11 mouse cellular contexts compared by ENCODE assay signal in genomic region chr7:133669071-133669470, GRCm38 (mm10). TPM values are rescaled to one million over a fixed set of nuclear protein-coding genes. Genes with fewer than 3 reads are reported as not detected.
DNase-seq lines count a peak whose midpoint lies in the region; ATAC-seq and TF ChIP-seq lines count a peak whose summit lies in the region.
"Had no signal": no experiment of that assay in that cellular context is flagged by ENCODE, and none has a peak within 500 bp of the region (broad histone marks: within the 10 kb centered on the region; RNA-seq: fewer than 3 reads in every experiment).

No protein-coding gene starts in this region.

- TF ChIP-seq CTCF in gastrocnemius, adult 2 months (IDR thresholded peaks at IDR 0.05): peak; percentile 32
- TF ChIP-seq CTCF in lung, embryonic 14.5 days (IDR thresholded peaks at IDR 0.05; ENCODE audit: low read depth): peak; percentile 60
- TF ChIP-seq CTCF in CH12.LX (conservative IDR thresholded peaks at IDR 0.05 in 1 of 2, IDR thresholded peaks at IDR 0.05 in 1 of 2; ENCODE audit: low read depth in 2 of 2, low read length in 2 of 2): peak in 1 of 2 experiments; percentile 59; a peak in 2 of 4 replicates

- no peak for TF ChIP-seq POLR2A in CH12.LX (IDR thresholded peaks at IDR 0.05; ENCODE audit: low read depth, low read length)

- TF ChIP-seq RAD21 in CH12.LX (IDR thresholded peaks at IDR 0.05; ENCODE audit: low read depth, low read length): peak; percentile 5

- TF ChIP-seq EP300 in CH12.LX (IDR thresholded peaks at IDR 0.05; ENCODE audit: low read length): no peak

- H3K36me3 ChIP-seq in lung, embryonic 14.5 days (ENCODE audit: insufficient read depth): peaks cover 93% of the 10 kb centered on the region
- peaks cover 67 to 89% of the 10 kb centered on the region in 2 experiments for H3K36me3 ChIP-seq in CH12.LX (replicated peaks in 1 of 2; ENCODE audit: control insufficient read depth in 1 of 2, insufficient read depth in 1 of 2, low read length in 1 of 2)
- H3K36me3 ChIP-seq in embryonic facial prominence, embryonic 11.5 days (replicated peaks; ENCODE audit: control insufficient read depth, insufficient read depth, low read depth, low read length): peaks cover 5% of the 10 kb centered on the region

- no peak overlapping the region for H3K27ac ChIP-seq in gastrocnemius, adult 2 months
- H3K27ac ChIP-seq in lung, embryonic 14.5 days (ENCODE audit: low read depth): no peak overlapping the region
- H3K27ac ChIP-seq in CH12.LX (ENCODE audit: insufficient read depth, low read depth): no peak overlapping the region
- no peak overlapping the region for H3K27ac ChIP-seq in embryonic facial prominence, embryonic 11.5 days (replicated peaks; ENCODE audit: low read depth, low read length)
- H3K27ac ChIP-seq: heart, embryonic 13.5 days had no signal

- H3K4me2 ChIP-seq in lung, embryonic 14.5 days: no peak overlapping the region
- no peak overlapping the region for H3K4me2 ChIP-seq in CH12.LX (ENCODE audit: insufficient read depth, low read depth, poor library complexity, severe bottlenecking)
- H3K4me2 ChIP-seq in embryonic facial prominence, embryonic 11.5 days (ENCODE audit: low read depth, low read length): no peak overlapping the region
- H3K4me2 ChIP-seq: heart, embryonic 13.5 days had no signal

- ATAC-seq in lung, embryonic 14.5 days (ENCODE audit: insufficient read depth): no peak
- ATAC-seq in embryonic facial prominence, embryonic 11.5 days (replicated peaks; ENCODE audit: insufficient number of reproducible peaks, low FRiP score, low TSS enrichment, low read depth): no peak
- ATAC-seq in megakaryocyte, adult 5-6 weeks (ENCODE audit: poor library complexity, severe bottlenecking): no peak

- intact Hi-C loops in gastrocnemius, adult 2 months (cut with DNase I): no loop called here
- intact Hi-C loops in gastrocnemius, postnatal 36 days (cut with DNase I): no loop called here

- no peak for DNase-seq in gastrocnemius, adult 2 months
- DNase-seq in gastrocnemius, postnatal 36 days: no peak
- peak; percentile 18 for DNase-seq in lung, embryonic 14.5 days
- DNase-seq in lung, postnatal 14 days: no peak
- DNase-seq in CH12.LX (ENCODE audit: extremely low read depth): peak; percentile 24
- peak; percentile 13 for DNase-seq in embryonic facial prominence, embryonic 11.5 days (ENCODE audit: low spot score)
- DNase-seq in gastrocnemius, postnatal 4 days (ENCODE audit: low spot score in 2 of 2): no peak
- DNase-seq: cerebellum, adult 8-10 months had no signal

- H3K4me1 ChIP-seq in lung, embryonic 14.5 days (ENCODE audit: insufficient read depth): no peaks in the 10 kb centered on the region
- H3K4me1 ChIP-seq in CH12.LX (ENCODE audit: control insufficient read depth in 1 of 2, insufficient read depth in 2 of 2): no peaks in the 10 kb centered on the region
- H3K4me1 ChIP-seq in embryonic facial prominence, embryonic 11.5 days (ENCODE audit: control insufficient read depth, insufficient read depth, low read length): no peaks in the 10 kb centered on the region
- H3K4me1 ChIP-seq: heart, embryonic 13.5 days had no signal

- no peaks in the 10 kb centered on the region for H3K79me2 ChIP-seq in CH12.LX (replicated peaks; ENCODE audit: control insufficient read depth, extremely low read depth, insufficient read depth, poor library complexity, severe bottlenecking)

- H3K27me3 ChIP-seq in lung, embryonic 14.5 days (ENCODE audit: insufficient read depth, low read length): no peaks in the 10 kb centered on the region
- no peaks in the 10 kb centered on the region for H3K27me3 ChIP-seq in CH12.LX (replicated peaks)
- H3K27me3 ChIP-seq in embryonic facial prominence, embryonic 11.5 days (ENCODE audit: control insufficient read depth, insufficient read depth, low read length): no peaks in the 10 kb centered on the region
- H3K27me3 ChIP-seq: heart, embryonic 13.5 days had no signal

- no peak overlapping the region for H3K9ac ChIP-seq in lung, embryonic 14.5 days
- no peak overlapping the region for H3K9ac ChIP-seq in CH12.LX (ENCODE audit: insufficient read depth, low read depth)
- H3K9ac ChIP-seq in embryonic facial prominence, embryonic 11.5 days (replicated peaks; ENCODE audit: low read length): no peak overlapping the region
- H3K9ac ChIP-seq: heart, embryonic 13.5 days had no signal

- dilution Hi-C loops in CH12.LX (cut with MboI; ENCODE audit: extremely low pct_ligation_motif_present, extremely low pct_unique_long_range_greater_than_20kb, low sequenced_read_pairs): no loop called here

- 61% methylated on average over 1 of the region's 1 CpGs for WGBS in lung, embryonic 14.5 days
- 100% methylated on average over 1 of the region's 1 CpGs for WGBS in embryonic facial prominence, embryonic 11.5 days

- no peaks in the 10 kb centered on the region for H3K9me3 ChIP-seq in lung, embryonic 14.5 days (ENCODE audit: low read depth, low read length)
- H3K9me3 ChIP-seq in CH12.LX (replicated peaks; ENCODE audit: low read length): no peaks in the 10 kb centered on the region
- H3K9me3 ChIP-seq in embryonic facial prominence, embryonic 11.5 days (replicated peaks; ENCODE audit: control insufficient read depth, low read length): no peaks in the 10 kb centered on the region
- H3K9me3 ChIP-seq: heart, embryonic 13.5 days had no signal

- no peak overlapping the region for H3K4me3 ChIP-seq in gastrocnemius, adult 2 months
- no peak overlapping the region for H3K4me3 ChIP-seq in lung, embryonic 14.5 days (ENCODE audit: low read depth, low read length)
- no peak overlapping the region for H3K4me3 ChIP-seq in CH12.LX (replicated peaks in 1 of 3; ENCODE audit: low read depth in 2 of 3, low read length in 2 of 3, poor library complexity in 1 of 3)
- H3K4me3 ChIP-seq in embryonic facial prominence, embryonic 11.5 days (ENCODE audit: low read depth, low read length): no peak overlapping the region
- H3K4me3 ChIP-seq: heart, embryonic 13.5 days had no signal

- in situ Hi-C loops in CH12.LX (cut with MboI; ENCODE audit: low pct_ligation_motif_present, low pct_unique_long_range_greater_than_20kb, low sequenced_read_pairs): no loop called here

TF ChIP-seq in CH12.LX, 34 proteins besides CTCF, POLR2A, EP300 and RAD21:
- no peak for TF ChIP-seq UBTF (IDR thresholded peaks at IDR 0.05; ENCODE audit: low read depth, low read length)
- no peak for TF ChIP-seq ZMIZ1 (IDR thresholded peaks at IDR 0.05; ENCODE audit: low read depth, low read length)
- no peak for TF ChIP-seq MYC (IDR thresholded peaks at IDR 0.05; ENCODE audit: low read depth, low read length)
- peak; percentile 33 for TF ChIP-seq SMC3 (IDR thresholded peaks at IDR 0.05; ENCODE audit: low read depth, low read length)
- TF ChIP-seq RCOR1 (conservative IDR thresholded peaks at IDR 0.05; ENCODE audit: low read depth, low read length): no peak
- no peak for TF ChIP-seq KAT2A (IDR thresholded peaks at IDR 0.05; ENCODE audit: insufficient replicate concordance, low read length)
- no peak for TF ChIP-seq BHLHE40 (IDR thresholded peaks at IDR 0.05; ENCODE audit: low read depth, low read length)

RNA-seq across cellular contexts. Expression of gene Mmp21, which starts 10.8 kb away (rescaled TPM):
- total RNA-seq in gastrocnemius, adult 2 months (2021): not detected
- not detected for total RNA-seq in gastrocnemius, postnatal 36 days (2021)
- polyA plus RNA-seq in lung, embryonic 14.5 days (2014; fragmentation: Nextera tagmentation; extraction: Ambion mirVana): 0.11 and 0.14 TPM in 2 replicates
- not detected in 2 replicates for total RNA-seq in CH12.LX (2012; rRNA removed)
- total RNA-seq in CH12.LX (2014; rRNA removed): not detected in 2 replicates
- 0.15 and 0.17 TPM in 2 replicates for polyA plus RNA-seq in CH12.LX (2012; ENCODE audit: insufficient read length, low read depth)
- 0.13 and 0.14 TPM in 2 replicates for polyA plus RNA-seq in embryonic facial prominence, embryonic 11.5 days (2014; fragmentation: Nextera tagmentation; extraction: Ambion mirVana)
- total RNA-seq in gastrocnemius, postnatal 4 days (2021): not detected
- total RNA-seq in megakaryocyte, adult 5-6 weeks (2015): not detected in 2 replicates
- total RNA-seq in megakaryocyte, adult 5-6 weeks (2017): not detected in 2 replicates
- polyA plus RNA-seq: forebrain, embryonic 11.5 days; heart, embryonic 13.5 days had no signal

RNA-seq across cellular contexts. Expression of gene Edrf1, which starts 31.7 kb away (rescaled TPM):
- total RNA-seq in gastrocnemius, adult 2 months (2021): 1 to 10 TPM; 8.5 TPM
- total RNA-seq in gastrocnemius, postnatal 36 days (2021): 1 to 10 TPM; 7.0 to 8.1 TPM
- polyA plus RNA-seq in lung, embryonic 14.5 days (2014; fragmentation: Nextera tagmentation; extraction: Ambion mirVana): 22.8 and 25.0 TPM in 2 replicates
- total RNA-seq in CH12.LX (2012; rRNA removed) (20.6 and 21.7 TPM in 2 replicates), CH12.LX (2014; rRNA removed) (19.3 and 21.4 TPM in 2 replicates)
- 10.0 and 12.5 TPM in 2 replicates for polyA plus RNA-seq in CH12.LX (2012; ENCODE audit: insufficient read length, low read depth)
- polyA plus RNA-seq in embryonic facial prominence, embryonic 11.5 days (2014; fragmentation: Nextera tagmentation; extraction: Ambion mirVana): 29.2 and 37.2 TPM in 2 replicates
- total RNA-seq in gastrocnemius, postnatal 4 days (2021): 10 to 100 TPM; 14.6 to 15.1 TPM
- 10.3 and 10.5 TPM in 2 replicates for total RNA-seq in megakaryocyte, adult 5-6 weeks (2015)
- 14.6 and 24.0 TPM in 2 replicates for total RNA-seq in megakaryocyte, adult 5-6 weeks (2017)

RNA-seq across cellular contexts. Expression of gene Bccip, which starts 40.1 kb away (rescaled TPM):
- 10 to 100 TPM; 80.2 to 81.9 TPM for total RNA-seq in gastrocnemius, adult 2 months (2021)
- 10 to 100 TPM; 63.9 to 73.9 TPM for total RNA-seq in gastrocnemius, postnatal 36 days (2021)
- polyA plus RNA-seq in lung, embryonic 14.5 days (2014; fragmentation: Nextera tagmentation; extraction: Ambion mirVana): 180 and 181 TPM in 2 replicates
- total RNA-seq in CH12.LX (2012; rRNA removed) (73.8 and 89.4 TPM in 2 replicates), CH12.LX (2014; rRNA removed) (96.2 and 99.7 TPM in 2 replicates)
- 241 and 324 TPM in 2 replicates for polyA plus RNA-seq in CH12.LX (2012; ENCODE audit: insufficient read length, low read depth)
- 202 and 220 TPM in 2 replicates for polyA plus RNA-seq in embryonic facial prominence, embryonic 11.5 days (2014; fragmentation: Nextera tagmentation; extraction: Ambion mirVana)
- total RNA-seq in gastrocnemius, postnatal 4 days (2021): 10 to 100 TPM; 54.7 to 58.7 TPM
- 59.0 and 61.6 TPM in 2 replicates for total RNA-seq in megakaryocyte, adult 5-6 weeks (2015)
- total RNA-seq in megakaryocyte, adult 5-6 weeks (2017): 66.8 and 70.6 TPM in 2 replicates

RNA-seq across cellular contexts. Expression of gene Uros, which starts 40.8 kb away (rescaled TPM):
- total RNA-seq in gastrocnemius, adult 2 months (2021): 10 to 100 TPM; 14.2 to 17.0 TPM
- total RNA-seq in gastrocnemius, postnatal 36 days (2021): 10 to 100 TPM; 14.3 to 15.7 TPM
- polyA plus RNA-seq in lung, embryonic 14.5 days (2014; fragmentation: Nextera tagmentation; extraction: Ambion mirVana): 27.0 TPM in 2 replicates
- total RNA-seq in CH12.LX (2012; rRNA removed) (12.9 and 13.8 TPM in 2 replicates), CH12.LX (2014; rRNA removed) (21.0 and 21.5 TPM in 2 replicates)
- polyA plus RNA-seq in CH12.LX (2012; ENCODE audit: insufficient read length, low read depth): 16.3 and 17.1 TPM in 2 replicates
- 41.0 and 42.0 TPM in 2 replicates for polyA plus RNA-seq in embryonic facial prominence, embryonic 11.5 days (2014; fragmentation: Nextera tagmentation; extraction: Ambion mirVana)
- total RNA-seq in gastrocnemius, postnatal 4 days (2021): 10 to 100 TPM; 13.7 to 15.9 TPM
- 9.0 and 14.0 TPM in 2 replicates for total RNA-seq in megakaryocyte, adult 5-6 weeks (2015)
- 13.1 and 14.3 TPM in 2 replicates for total RNA-seq in megakaryocyte, adult 5-6 weeks (2017)

Comparison
In these comparisons a context has a peak if more than half of its experiments do, and no peak if none do; other contexts are left out.
1. DNase-seq: peak in lung, embryonic 14.5 days (single experiment), CH12.LX (single experiment) and embryonic facial prominence, embryonic 11.5 days (single experiment); none in gastrocnemius, adult 2 months (single experiment), gastrocnemius, postnatal 36 days (0 of 2), lung, postnatal 14 days (single experiment) and gastrocnemius, postnatal 4 days (0 of 2).